Mouse (Mus musculus): ENCODE results near the gene Pars2. TPM values are rescaled to one million over a fixed set of nuclear protein-coding genes. Genes with fewer than 3 reads are reported as not detected.

Pars2 gene
- total RNA-seq (2021) = 1 to 10 TPM; 3.2 to 4.9 TPM
- long read RNA-seq, experiment 1, partial matches to known transcripts = 0 of 5 reads
- long read RNA-seq, experiment 1, other reads (novel, unspliced or antisense) = 0 of 5 reads
- long read RNA-seq, experiment 2, transcript Pars2-201 (2 exons, 2,191 nt) = major isoform, 5 of 9 reads
- long read RNA-seq, experiment 2, partial matches to known transcripts = 0 of 9 reads
- long read RNA-seq, experiment 2, other reads (novel, unspliced or antisense) = 2 of 9 reads

- peak; percentile 92 to 94 for DNase-seq (ENCODE audit: low spot score in 2 of 2)
Measured at GRCm38 (mm10) chr4:106650833-106651527, at the start of gene Pars2. Gene Pars2, plus strand, starts transcription at chr4:106651069.

DNA sequence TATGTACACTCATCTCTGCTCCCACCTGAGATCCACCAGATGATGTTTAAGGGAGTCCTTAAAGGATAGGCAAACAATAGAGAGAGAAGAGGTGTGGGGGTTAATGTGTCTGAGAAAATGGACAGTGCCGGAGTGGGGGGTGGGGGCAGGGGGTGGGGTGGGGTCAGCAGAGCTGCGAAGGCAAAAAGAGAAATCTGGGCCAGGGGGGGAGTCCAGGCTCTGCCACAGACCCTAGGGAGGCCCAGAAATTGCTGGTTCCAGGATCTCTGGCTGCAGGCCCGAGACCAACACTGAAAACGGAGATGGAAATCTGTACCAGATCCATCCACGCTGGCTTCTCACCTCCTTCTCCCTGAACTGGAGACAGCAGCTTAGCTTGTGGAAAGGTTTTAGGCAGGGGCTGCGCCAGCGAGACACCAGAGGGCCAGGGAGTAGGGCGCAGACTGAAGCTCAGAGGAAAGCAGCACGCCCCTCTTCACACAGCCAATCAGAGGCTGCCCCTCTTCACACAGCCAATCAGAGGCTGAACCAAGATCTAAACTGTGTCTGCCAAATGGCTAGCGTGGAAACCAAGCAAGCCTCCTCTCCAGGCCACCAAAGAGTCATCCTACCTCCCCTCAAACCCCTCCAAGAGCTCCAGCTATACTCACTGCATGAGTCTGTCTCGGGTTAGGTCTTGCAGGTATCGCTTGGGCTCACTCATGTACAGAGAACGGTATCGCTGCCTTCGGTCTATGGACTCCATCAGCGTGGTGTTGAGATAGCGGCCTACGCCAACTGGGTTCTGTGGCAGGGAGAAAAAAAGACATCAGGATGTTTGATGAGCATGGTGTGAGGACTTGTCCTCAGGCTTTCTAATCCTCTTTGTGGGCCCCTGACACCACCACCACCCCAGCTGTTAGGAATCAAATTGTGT lies 44.0 kb upstream of the Pars2 start:
- no peak for DNase-seq (ENCODE audit: low spot score in 2 of 2)

- DNase-seq (ENCODE audit: low spot score in 2 of 2) = no peak
Measured at GRCm38 (mm10) chr4:106607905-106608304, 43.0 kb upstream of the Pars2 start.

- DNase-seq (ENCODE audit: low spot score in 2 of 2) = no peak
Measured at GRCm38 (mm10) chr4:106613105-106613504, 37.8 kb upstream of the Pars2 start.

GRCm38 (mm10) chr4:106613560-106613959 lies 37.3 kb upstream of the Pars2 start:
- DNase-seq (ENCODE audit: low spot score in 2 of 2) = peak in 1 of 2 experiments; percentile 32

DNA sequence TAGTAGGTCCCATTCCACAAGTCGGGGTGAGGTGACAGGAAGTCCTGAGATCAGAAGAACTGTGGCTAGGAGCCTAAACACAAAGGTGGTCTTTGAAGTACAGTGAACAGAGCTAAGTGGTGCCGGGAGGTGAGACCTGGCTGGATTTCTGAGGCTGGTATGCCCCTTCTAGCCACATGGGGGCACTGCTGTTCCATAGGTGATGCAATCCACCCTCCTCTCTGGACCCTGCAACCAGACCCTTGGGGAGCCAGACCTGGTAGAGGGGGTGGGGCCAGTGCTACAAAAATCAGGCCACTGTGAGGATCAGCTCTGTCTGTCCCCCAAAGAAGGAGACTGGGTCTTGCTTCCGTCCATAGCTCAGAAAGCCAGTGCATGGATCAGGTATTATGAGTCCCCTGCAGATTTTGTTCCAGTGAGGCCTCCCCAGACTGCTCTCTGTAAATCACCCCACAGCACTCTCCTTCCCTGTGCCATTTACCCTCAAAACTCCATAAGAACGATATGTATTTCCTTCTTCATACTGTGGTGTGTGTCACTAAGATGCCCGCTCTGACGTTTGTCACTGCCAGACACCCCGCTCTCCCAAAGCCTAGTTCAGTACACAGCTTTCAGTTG lies 36.6 kb upstream of the Pars2 start:
- DNase-seq (ENCODE audit: low spot score in 2 of 2) = peak; percentile 58 to 59

- no peak for DNase-seq (ENCODE audit: low spot score in 2 of 2)
Measured at GRCm38 (mm10) chr4:106614881-106615280, 36.0 kb upstream of the Pars2 start.

- DNase-seq (ENCODE audit: low spot score in 2 of 2) = no peak
Measured at GRCm38 (mm10) chr4:106615637-106616036, 35.2 kb upstream of the Pars2 start.

DNA sequence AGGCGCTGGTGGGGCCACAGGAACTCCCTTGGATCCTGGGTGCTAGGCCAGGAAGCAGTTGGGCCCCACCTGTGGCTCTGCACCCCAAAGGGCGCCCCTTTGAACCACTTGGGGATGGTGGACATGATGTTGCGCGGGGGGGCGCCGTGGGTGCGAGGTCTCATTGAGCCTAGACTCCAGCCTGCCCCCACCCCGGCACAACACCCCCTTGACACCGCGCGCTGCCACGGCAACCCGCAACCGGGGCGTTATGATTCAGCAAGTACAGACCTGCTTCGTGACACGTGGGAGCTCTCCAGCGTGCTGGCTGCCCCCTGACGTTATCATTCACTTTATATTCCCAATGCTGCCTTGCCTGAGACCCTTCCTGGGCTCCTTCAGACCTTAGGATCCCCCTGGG lies 33.8 kb upstream of the Pars2 start, which contains the start of gene Lexm:
Lexm (minus strand) TSS at position 186 of the 400 bp plus-strand sequence.
- DNase-seq (ENCODE audit: low spot score in 2 of 2) = no peak

- DNase-seq (ENCODE audit: low spot score in 2 of 2) = no peak
Measured at GRCm38 (mm10) chr4:106618898-106619297, 32.0 kb upstream of the Pars2 start.

DNA sequence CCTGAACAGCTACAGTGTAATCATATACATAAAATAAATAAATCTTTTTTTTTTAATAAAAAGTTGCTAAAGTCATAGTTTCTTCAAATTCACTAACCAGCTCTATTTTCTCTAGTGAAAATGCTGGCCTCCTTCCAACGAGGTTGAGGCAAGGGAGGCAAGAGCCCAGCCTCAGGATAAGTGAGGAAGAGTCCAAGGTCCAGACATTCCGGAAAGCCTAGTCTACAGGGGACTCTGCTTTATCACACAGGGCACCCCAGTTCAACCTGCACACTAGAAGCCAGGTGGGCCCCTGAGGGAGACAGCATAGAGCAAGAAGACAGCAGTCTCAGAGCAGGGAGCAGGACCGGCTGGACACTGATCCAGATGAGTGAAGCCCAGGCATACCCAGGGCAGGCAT lies 29.4 kb upstream of the Pars2 start:
- no peak for DNase-seq (ENCODE audit: low spot score in 2 of 2)

- no peak for DNase-seq (ENCODE audit: low spot score in 2 of 2)
Measured at GRCm38 (mm10) chr4:106622030-106622493, 28.8 kb upstream of the Pars2 start, which contains the start of gene Ttc22. Gene Ttc22, plus strand, starts transcription at chr4:106622432.

DNA sequence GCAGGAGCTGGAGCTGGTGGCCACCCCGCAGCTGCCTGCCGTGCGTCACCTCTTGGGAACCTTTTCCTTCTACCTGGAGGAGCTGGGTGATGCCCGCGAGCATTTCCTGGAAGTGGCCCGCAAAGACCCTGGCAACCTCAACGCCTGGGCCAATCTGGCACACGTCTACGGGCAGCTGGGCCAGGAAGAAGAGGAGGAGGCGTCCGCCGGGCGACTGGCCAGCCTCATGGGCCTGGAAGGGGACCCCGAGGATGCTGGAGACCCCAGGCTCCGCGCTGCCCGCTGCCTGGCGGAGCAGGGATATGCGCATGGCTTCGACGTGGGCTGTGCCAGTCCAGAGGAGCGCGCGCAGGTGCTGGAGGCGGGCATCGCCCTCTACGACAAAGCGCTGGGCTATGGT lies 28.2 kb upstream of the Pars2 start:
- DNase-seq (ENCODE audit: low spot score in 2 of 2) = no peak

- DNase-seq (ENCODE audit: low spot score in 2 of 2) = no peak
Measured at GRCm38 (mm10) chr4:106624271-106624670, 26.6 kb upstream of the Pars2 start.

GRCm38 (mm10) chr4:106627809-106628208 lies 23.1 kb upstream of the Pars2 start:
- no peak for DNase-seq (ENCODE audit: low spot score in 2 of 2)

DNA sequence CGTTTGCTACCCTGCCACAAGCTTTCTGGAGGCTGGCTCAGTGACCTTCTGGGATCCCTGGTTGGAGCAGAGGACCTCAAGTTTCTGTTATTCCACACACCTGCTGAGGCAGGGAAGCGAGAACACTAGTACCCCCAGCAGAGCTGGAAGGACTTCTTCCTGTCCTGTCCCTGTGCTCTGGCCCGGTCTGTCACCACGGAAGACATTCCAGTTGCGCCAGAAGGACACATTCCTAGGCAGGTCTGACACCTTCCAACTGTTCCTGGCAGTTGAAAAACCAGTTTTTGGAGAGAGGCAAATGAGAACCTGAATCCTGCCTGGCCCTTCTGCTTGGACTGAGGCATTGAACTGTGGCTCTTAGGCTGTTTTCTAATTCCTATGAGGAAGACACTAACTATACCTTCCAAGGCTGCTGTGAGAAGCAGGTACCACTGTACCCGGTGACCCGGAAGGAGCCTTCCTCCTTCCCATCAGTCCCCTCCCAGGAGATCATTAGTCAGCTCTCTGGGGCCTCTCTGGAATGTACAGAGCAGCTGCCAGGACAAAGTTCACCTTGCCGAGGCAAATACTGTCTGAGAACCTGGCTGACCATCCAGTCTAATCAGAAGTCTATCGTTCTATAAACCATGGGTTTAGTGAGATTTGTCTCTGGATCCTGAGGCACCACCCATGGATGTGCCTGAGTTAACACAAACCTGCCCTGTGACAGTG lies 22.1 kb upstream of the Pars2 start:
- no peak for DNase-seq (ENCODE audit: low spot score in 2 of 2)

GRCm38 (mm10) chr4:106629374-106629773 lies 21.5 kb upstream of the Pars2 start:
- DNase-seq (ENCODE audit: low spot score in 2 of 2) = no peak

- DNase-seq (ENCODE audit: low spot score in 2 of 2) = peak; percentile 50 to 54
Measured at GRCm38 (mm10) chr4:106630333-106631220, 20.3 kb upstream of the Pars2 start.

- DNase-seq (ENCODE audit: low spot score in 2 of 2) = no peak
Measured at GRCm38 (mm10) chr4:106632313-106632712, 18.6 kb upstream of the Pars2 start.
